Mouse (Mus musculus) bone marrow, adult 2 months (tissue): ENCODE measurements around the gene Ins2. TPM values are rescaled to one million over a fixed set of nuclear protein-coding genes. Genes with fewer than 3 reads are reported as not detected.

Experiments used
- H3K27ac ChIP-seq: fragments of 200-500 bp; 2 replicates; pipeline ENCODE4 v1.5.1; 2012; ENCODE audit warnings: low read depth, mild to moderate bottlenecking, control low read depth, inconsistent platforms, low read length; ENCODE audit not compliant: control insufficient read depth, poor library complexity, insufficient read depth
- H3K4me1 ChIP-seq: fragments of 200-500 bp; 2 replicates; pipeline ENCODE4 v1.6.1; 2011; ENCODE audit warnings: low read length; ENCODE audit not compliant: control insufficient read depth, insufficient read depth
- H3K4me3 ChIP-seq: fragments of 200-500 bp; replicated peaks from 2 replicates; pipeline ENCODE3; 2011; ENCODE audit warnings: mild to moderate bottlenecking, low read depth, low read length, control low read depth; ENCODE audit not compliant: control insufficient read depth
- CTCF ChIP-seq: fragments of 200-500 bp; IDR thresholded peaks from 2 replicates; pipeline ENCODE4 v1.5.1; 2011; ENCODE audit warnings: low read length, control low read depth; ENCODE audit not compliant: control insufficient read depth, insufficient read depth
- POLR2A ChIP-seq: fragments of 200-500 bp; IDR thresholded peaks from 2 replicates; pipeline ENCODE4 v1.6.1; 2011; ENCODE audit warnings: low read depth, mild to moderate bottlenecking, control low read depth, low read length, borderline replicate concordance; ENCODE audit not compliant: control insufficient read depth
- WGBS: fragments of 180-500 bp; shearing (Covaris S2); methylation state at CpG from one replicate; pipeline ENCODE4 v1.1.7; 2018; 5-methylcytosine and 5-hydroxymethylcytosine counted together
- polyA plus RNA-seq: library from polyadenylated mRNA; stranded (reverse); fragments of >200 nt; gene quantifications from 2 replicates; pipeline ENCODE4 v1.2.4, GENCODE M21; 2011; ENCODE audit warnings: low replicate concordance; ENCODE audit not compliant: missing spikeins, insufficient read depth, insufficient read length

Gene Ins2
- polyA plus RNA-seq, 1 experiment: not detected

GRCm38 (mm10) chr7:142653726-142654125 lies 89.5 kb downstream of the Ins2 start:
- WGBS: 44% methylated on average over 18 of the region's 18 CpGs
- H3K4me3 ChIP-seq: no peak overlapping the region
- H3K27ac ChIP-seq: no peak overlapping the region

GRCm38 (mm10) chr7:142646676-142647075 lies 96.5 kb downstream of the Ins2 start:
- 72% methylated on average over 6 of the region's 6 CpGs for WGBS
- TF ChIP-seq CTCF (no peak), POLR2A (no peak)
- Histone ChIP-seq H3K27ac (no peak overlapping the region), H3K4me1 (no peaks in the 10 kb centered on the region), H3K4me3 (no peak overlapping the region)

More at GRCm38 (mm10) chr7:142653726-142654125, 89.5 kb downstream of the Ins2 start:
- TF ChIP-seq POLR2A (no peak), CTCF (no peak)
- H3K4me1 ChIP-seq: no peaks in the 10 kb centered on the region

- H3K4me3 ChIP-seq: no peak overlapping the region
- 32% methylated on average over 5 of the region's 5 CpGs for WGBS
- H3K27ac ChIP-seq: no peak overlapping the region
- TF ChIP-seq POLR2A (no peak), CTCF (no peak)
- H3K4me1 ChIP-seq: no peaks in the 10 kb centered on the region
These were observed 98.1 kb downstream of the Ins2 start for GRCm38 (mm10) chr7:142645045-142645444.

GRCm38 (mm10) chr7:142636178-142636577 lies 107.0 kb downstream of the Ins2 start:
- Histone ChIP-seq H3K27ac (no peak overlapping the region), H3K4me3 (no peak overlapping the region), H3K4me1 (no peaks in the 10 kb centered on the region)
- TF ChIP-seq POLR2A (no peak), CTCF (no peak)

DNA sequence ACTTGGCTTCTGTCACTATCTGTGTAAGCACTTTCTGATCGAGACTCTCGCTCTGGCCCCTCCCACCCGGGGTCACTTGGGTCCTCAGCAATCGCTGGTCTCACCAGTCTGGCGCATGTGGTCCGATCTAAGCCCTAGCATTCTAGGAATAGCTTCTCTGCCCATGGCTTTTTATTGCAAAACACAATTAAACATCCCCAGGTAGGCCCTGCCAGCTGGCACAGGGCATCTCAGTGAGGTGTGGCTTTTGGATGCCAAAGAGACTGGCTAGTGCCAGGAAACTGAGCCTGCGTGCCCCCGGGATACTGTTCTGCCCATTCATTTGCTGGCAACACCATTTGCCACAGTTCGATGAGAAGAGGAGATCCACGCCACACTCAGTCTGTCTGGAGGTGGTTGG lies 112.5 kb downstream of the Ins2 start:
- Histone ChIP-seq H3K27ac (no peak overlapping the region), H3K4me1 (no peaks in the 10 kb centered on the region), H3K4me3 (no peak overlapping the region)
- TF ChIP-seq CTCF: no peak
- no peak for TF ChIP-seq POLR2A
- 85% methylated on average over 10 of the region's 10 CpGs for WGBS

GRCm38 (mm10) chr7:142629806-142630205 lies 113.4 kb downstream of the Ins2 start:
- WGBS: 81% methylated on average over 6 of the region's 6 CpGs
- Histone ChIP-seq H3K4me3 (no peak overlapping the region), H3K27ac (no peak overlapping the region), H3K4me1 (no peaks in the 10 kb centered on the region)
- no peak for TF ChIP-seq CTCF
- TF ChIP-seq POLR2A: no peak

Other genes with a start within 250 kb of the Ins2 start
- gene Tnnt3, start 244.5 kb downstream of the Ins2 start, polyA plus RNA-seq: 42.0 and 73.4 TPM in 2 replicates
- gene Mrpl23, start 210.7 kb downstream of the Ins2 start, polyA plus RNA-seq: 0.40 and 0.86 TPM in 2 replicates
- 1.8 and 43.1 TPM in 2 replicates for gene Igf2, start 76.6 kb downstream of the Ins2 start, polyA plus RNA-seq
- gene Gm49394, start 73.4 kb downstream of the Ins2 start, polyA plus RNA-seq: not detected in 2 replicates
- gene Th, start 187.7 kb upstream of the Ins2 start, polyA plus RNA-seq: not detected in 2 replicates
- 0.61 TPM in 1 of 2 replicates, not detected in the other for gene Ascl2, start 225.9 kb upstream of the Ins2 start, polyA plus RNA-seq